Mouse (Mus musculus) E14TG2a.4 (cell line): ENCODE results near the gene Erich4.

Experiments
- H3K27me3 ChIP-seq: 2 replicates; pipeline ENCODE4 v1.6.1; 2014; ENCODE audit warnings: low read length, control low read depth; ENCODE audit not compliant: insufficient read depth
- H3K36me3 ChIP-seq: 2 replicates; pipeline ENCODE4 v1.6.1; 2014; ENCODE audit warnings: low read length, control low read depth; ENCODE audit not compliant: insufficient read depth
- H3K4me1 ChIP-seq: replicated peaks from 2 replicates; pipeline ENCODE4 v1.6.1; 2014; ENCODE audit warnings: low read depth, low read length, control low read depth
- H3K4me3 ChIP-seq: replicated peaks from 2 replicates; pipeline ENCODE4 v1.5.1; 2014; ENCODE audit warnings: mild to moderate bottlenecking, low read length
- H3K9me3 ChIP-seq: 2 replicates; pipeline ENCODE4 v1.6.1; 2014; ENCODE audit warnings: low read length, control low read depth
- CTCF ChIP-seq: conservative IDR thresholded peaks from 2 replicates; pipeline ENCODE4 v1.5.1; 2014; ENCODE audit warnings: low read length
- NANOG ChIP-seq: IDR thresholded peaks from 2 replicates; pipeline ENCODE4 v1.6.1; 2014; ENCODE audit warnings: borderline replicate concordance, low read length, mixed read lengths
- POU5F1 ChIP-seq: IDR thresholded peaks from 2 replicates; pipeline ENCODE4 v1.6.1; 2014; ENCODE audit warnings: low read length, borderline replicate concordance

Erich4 gene

GRCm38 (mm10) chr7:25644631-25645030, 28.9 kb upstream of the Erich4 start:
- H3K27me3 ChIP-seq, result no peaks in the 10 kb centered on the region
- H3K4me1 ChIP-seq, result peaks cover 79% of the 10 kb centered on the region
- 0 out of 2 replicates have a peak overlapping the region, but pooled peaks have one; percentile 10 for H3K4me3 ChIP-seq
- TF ChIP-seq NANOG (no peak), POU5F1 (no peak), CTCF (no peak)
- no peaks in the 10 kb centered on the region for H3K9me3 ChIP-seq
- H3K36me3 ChIP-seq, result peaks cover 62% of the 10 kb centered on the region

- Histone ChIP-seq H3K36me3 (peaks cover 62% of the 10 kb centered on the region), H3K4me1 (peaks cover 74% of the 10 kb centered on the region), H3K27me3 (no peaks in the 10 kb centered on the region), H3K4me3 (0 out of 2 replicates have a peak overlapping the region, but pooled peaks have one; percentile 10), H3K9me3 (no peaks in the 10 kb centered on the region)
- TF ChIP-seq POU5F1, result no peak
- TF ChIP-seq NANOG, result no peak
- no peak for TF ChIP-seq CTCF
Measured at GRCm38 (mm10) chr7:25644136-25644535, 28.4 kb upstream of the Erich4 start.

GRCm38 (mm10) chr7:25639754-25640153, 24.1 kb upstream of the Erich4 start:
- H3K4me1 ChIP-seq, result peaks cover 59% of the 10 kb centered on the region
- no peak overlapping the region for H3K4me3 ChIP-seq
- no peak for TF ChIP-seq POU5F1
- no peak for TF ChIP-seq NANOG
- no peak for TF ChIP-seq CTCF
- H3K27me3 ChIP-seq, result no peaks in the 10 kb centered on the region
- H3K36me3 ChIP-seq, result peaks cover 74% of the 10 kb centered on the region
- no peaks in the 10 kb centered on the region for H3K9me3 ChIP-seq

- Histone ChIP-seq H3K36me3 (peaks cover 96% of the 10 kb centered on the region), H3K4me1 (peaks cover 41% of the 10 kb centered on the region), H3K27me3 (no peaks in the 10 kb centered on the region), H3K9me3 (no peaks in the 10 kb centered on the region), H3K4me3 (no peak overlapping the region; the same call in 1 of the 2 replicates)
- TF ChIP-seq NANOG, result no peak
- TF ChIP-seq CTCF, result no peak
- TF ChIP-seq POU5F1, result no peak
Measured at GRCm38 (mm10) chr7:25637099-25637498, 21.4 kb upstream of the Erich4 start.

GRCm38 (mm10) chr7:25636373-25636772, 20.7 kb upstream of the Erich4 start:
- TF ChIP-seq POU5F1 (no peak), CTCF (no peak), NANOG (no peak)
- Histone ChIP-seq H3K4me1 (peaks cover 34% of the 10 kb centered on the region), H3K9me3 (no peaks in the 10 kb centered on the region), H3K27me3 (no peaks in the 10 kb centered on the region), H3K36me3 (peaks cover 99% of the 10 kb centered on the region), H3K4me3 (no peak overlapping the region)

GRCm38 (mm10) chr7:25632679-25633078, 17.0 kb upstream of the Erich4 start:
- Histone ChIP-seq H3K4me1 (peaks cover 38% of the 10 kb centered on the region), H3K36me3 (peaks cover 95% of the 10 kb centered on the region), H3K9me3 (no peaks in the 10 kb centered on the region), H3K27me3 (peaks cover 3% of the 10 kb centered on the region; the same call in 1 of the 2 replicates), H3K4me3 (no peak overlapping the region)
- TF ChIP-seq POU5F1, result no peak
- no peak for TF ChIP-seq CTCF

- peaks cover 3% of the 10 kb centered on the region; the same call in 1 of the 2 replicates for H3K27me3 ChIP-seq
- H3K9me3 ChIP-seq, result no peaks in the 10 kb centered on the region
Measured at GRCm38 (mm10) chr7:25628323-25628620, 12.6 kb upstream of the Erich4 start.

GRCm38 (mm10) chr7:25627431-25628322, 12.0 kb upstream of the Erich4 start:
- peaks cover 76% of the 10 kb centered on the region for H3K36me3 ChIP-seq

More at GRCm38 (mm10) chr7:25628323-25628620, 12.6 kb upstream of the Erich4 start:
- Histone ChIP-seq H3K36me3 (peaks cover 76% of the 10 kb centered on the region), H3K4me1 (peaks cover 59% of the 10 kb centered on the region), H3K4me3 (peak overlapping the region; percentile 61)
- TF ChIP-seq POU5F1 (no peak), CTCF (no peak), NANOG (no peak)

More at GRCm38 (mm10) chr7:25627431-25628322, 12.0 kb upstream of the Erich4 start:
- H3K4me3 ChIP-seq, result peak overlapping the region; percentile 61
- peaks cover 3% of the 10 kb centered on the region; the same call in 1 of the 2 replicates for H3K27me3 ChIP-seq
- H3K4me1 ChIP-seq, result peaks cover 57% of the 10 kb centered on the region
- H3K9me3 ChIP-seq, result no peaks in the 10 kb centered on the region
- no peak for TF ChIP-seq POU5F1
- no peak for TF ChIP-seq CTCF
- no peak for TF ChIP-seq NANOG
